Mouse (Mus musculus) brain, embryonic 14.5 days (tissue): ENCODE results near the gene D13Ertd608e.
"Not testable (repeated sequence)": the region's sequence is repeated elsewhere in the genome, so short reads cannot be mapped to it uniquely, and the experiment has no call there.

Source experiments
- CTCF ChIP-seq: fragments of 200-500 bp; IDR thresholded peaks from 2 replicates; pipeline ENCODE4 v1.5.1; 2012; ENCODE audit warnings: inconsistent platforms, mild to moderate bottlenecking, moderate library complexity, borderline replicate concordance; ENCODE audit not compliant: insufficient read depth, insufficient read length; ENCODE audit errors: extremely low read depth
- POLR2A ChIP-seq: fragments of 200-500 bp; IDR thresholded peaks from 2 replicates; pipeline ENCODE4 v1.6.1; 2012; ENCODE audit warnings: mild to moderate bottlenecking, inconsistent platforms, borderline replicate concordance; ENCODE audit not compliant: poor library complexity, insufficient read depth, insufficient read length, severe bottlenecking; ENCODE audit errors: extremely low read depth

DNA sequence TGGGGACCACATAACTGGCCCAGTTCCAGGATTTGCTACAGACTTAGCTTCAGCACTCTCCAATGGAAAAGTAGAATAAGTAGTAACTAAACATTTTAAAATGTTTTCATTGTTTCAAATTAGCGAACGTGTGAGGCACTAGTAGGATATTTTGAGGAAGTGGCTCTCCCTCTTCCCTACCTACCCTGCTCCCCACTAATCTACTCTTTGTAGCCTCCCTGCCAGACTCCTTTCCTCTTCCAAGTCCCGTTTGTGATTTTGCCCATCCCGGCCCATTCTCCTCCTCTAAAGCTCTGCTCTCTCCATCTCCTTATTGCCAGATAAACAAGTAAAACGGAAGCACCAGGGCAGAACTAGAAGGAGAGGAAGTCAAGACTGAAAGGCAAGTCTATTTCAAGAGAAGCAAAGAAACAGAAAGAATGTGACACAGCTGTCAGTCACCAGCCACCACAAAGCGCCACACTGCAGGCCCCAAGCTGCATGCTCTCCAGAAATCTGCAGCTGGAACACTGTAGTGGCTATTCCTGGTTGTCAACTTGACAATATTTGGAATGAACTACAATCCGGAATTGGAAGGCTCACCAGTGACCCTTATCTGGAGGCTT is 28.7 kb downstream of the D13Ertd608e start:
- not testable (repeated sequence) for TF ChIP-seq CTCF, POLR2A
